Mouse (Mus musculus): ENCODE results near the gene Zdhhc14. TPM values are rescaled to one million over a fixed set of nuclear protein-coding genes. Genes with fewer than 3 reads are reported as not detected.
A peak's percentile ranks its signal among the peaks of the same experiment; 100 is the strongest.

Gene Zdhhc14
- total RNA-seq, 1 experiment from 2014 or later = 3.9 TPM

DNA sequence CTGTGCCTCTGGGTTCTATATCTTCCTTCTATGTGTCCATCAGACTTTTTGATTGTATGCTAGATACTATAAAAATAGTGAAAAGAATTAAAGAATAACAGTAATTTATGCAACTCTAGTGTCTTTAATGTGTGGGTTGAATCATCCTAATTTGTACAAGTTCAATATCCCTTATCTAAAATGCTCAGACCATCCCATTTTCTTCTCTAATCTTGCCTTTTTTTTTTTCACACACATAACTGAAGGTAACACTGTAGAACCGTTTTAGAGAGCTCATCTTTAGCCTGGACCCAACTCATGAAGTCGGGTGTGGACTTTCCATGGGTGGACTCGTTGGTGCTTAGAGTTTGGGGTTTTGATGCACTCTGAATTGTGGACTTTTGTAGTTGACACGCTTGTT lies 12.6 kb downstream of the Zdhhc14 start:
- DNase-seq = no peak

DNA sequence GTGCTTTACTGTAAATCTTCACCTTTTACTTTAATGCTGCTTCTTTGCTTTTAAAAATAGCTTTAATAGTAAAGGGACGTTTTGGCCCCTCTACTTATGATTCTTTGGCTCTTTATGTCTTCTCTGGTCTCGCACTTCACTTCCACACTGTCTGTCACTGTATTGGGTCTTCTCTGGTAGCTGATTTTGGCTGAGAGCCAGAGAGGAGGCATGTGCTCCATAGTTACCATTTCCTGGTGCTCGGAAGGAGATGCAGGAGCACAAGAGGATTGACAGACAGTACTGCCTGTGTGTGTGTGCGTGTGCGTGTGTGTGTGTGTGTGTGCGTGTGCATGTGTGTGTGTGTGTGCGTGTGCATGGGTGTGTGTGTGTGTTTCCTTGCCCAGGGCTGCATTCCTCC lies 14.2 kb downstream of the Zdhhc14 start:
- no peak for DNase-seq

DNA sequence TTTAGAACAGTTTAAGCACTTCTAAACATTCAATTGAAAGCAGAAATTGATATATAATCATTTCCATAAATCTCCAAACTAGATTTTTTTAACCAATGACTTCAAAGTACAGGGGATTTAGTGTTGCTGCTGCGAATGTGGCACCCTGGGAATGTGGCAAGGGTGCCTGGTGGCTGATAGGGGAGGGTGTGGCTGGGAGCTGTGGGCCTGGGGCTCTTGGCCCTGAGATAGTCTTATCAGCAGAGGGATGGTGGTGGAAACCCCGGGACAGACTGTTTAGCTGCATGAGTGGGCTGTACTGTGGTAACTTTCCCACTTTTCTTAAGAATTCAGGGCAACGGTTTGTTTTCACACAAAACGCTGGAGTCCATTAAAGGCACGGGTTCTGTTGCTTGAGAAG lies 14.6 kb downstream of the Zdhhc14 start:
- no peak for DNase-seq

DNA sequence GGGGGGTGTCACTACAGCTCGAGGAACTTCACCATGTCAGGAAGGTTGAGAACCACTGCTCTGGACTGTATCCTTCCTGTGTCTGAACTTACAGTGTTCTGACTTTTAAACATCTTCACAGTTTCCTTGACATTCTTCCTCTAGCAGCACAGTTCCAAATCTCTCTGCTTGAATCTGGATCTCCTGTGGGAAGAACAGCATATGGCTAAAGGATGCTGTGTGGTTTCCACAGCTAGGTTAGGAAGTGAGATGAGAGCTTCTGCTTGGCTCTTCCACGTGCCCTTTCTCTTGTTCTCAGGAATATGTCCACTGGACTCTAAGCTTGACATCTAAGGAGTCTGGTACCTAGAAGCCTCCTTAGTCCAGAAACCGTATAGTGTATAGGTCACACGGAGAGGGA lies 15.7 kb downstream of the Zdhhc14 start:
- DNase-seq = no peak

DNA sequence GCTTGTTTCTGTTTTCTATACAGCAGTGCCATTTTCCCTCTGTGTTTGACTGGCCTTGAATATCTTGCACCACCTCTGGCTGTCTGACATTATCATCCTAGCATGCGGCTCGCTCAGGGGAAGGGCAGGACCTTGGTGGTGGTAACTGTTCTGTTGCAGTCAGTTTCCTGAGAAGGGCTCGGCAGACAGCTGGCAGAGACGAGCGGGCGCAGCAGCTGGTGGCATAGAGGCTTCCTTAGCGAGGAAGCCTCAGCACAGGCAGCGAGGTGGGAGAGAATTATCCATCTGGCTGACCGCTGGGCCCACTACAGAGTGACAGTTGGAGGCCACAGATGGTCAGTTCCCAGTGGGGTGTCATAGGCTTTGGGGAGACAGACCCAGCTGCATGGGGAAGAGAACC lies 18.2 kb downstream of the Zdhhc14 start:
- peak; percentile 19 for DNase-seq

DNA sequence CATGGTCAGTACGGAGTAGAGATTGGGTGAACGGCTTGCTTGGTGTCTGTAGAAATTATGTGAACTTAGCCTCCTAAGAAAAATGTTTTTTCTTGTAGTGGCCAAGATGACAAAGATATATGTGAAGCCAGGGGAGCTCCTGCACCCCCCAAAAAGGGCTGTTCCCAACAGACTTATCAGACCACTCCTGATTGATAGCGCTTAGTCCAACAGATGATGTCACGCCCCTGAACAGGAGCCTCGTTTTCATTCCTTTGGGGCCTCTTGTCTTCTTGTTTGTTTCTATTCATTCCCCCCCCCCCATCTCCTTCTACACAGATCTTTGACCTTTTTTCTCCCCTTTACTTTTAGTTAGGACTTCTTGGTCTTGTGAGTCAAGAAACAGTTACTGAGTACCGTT lies 19.4 kb downstream of the Zdhhc14 start:
- DNase-seq = no peak

DNA sequence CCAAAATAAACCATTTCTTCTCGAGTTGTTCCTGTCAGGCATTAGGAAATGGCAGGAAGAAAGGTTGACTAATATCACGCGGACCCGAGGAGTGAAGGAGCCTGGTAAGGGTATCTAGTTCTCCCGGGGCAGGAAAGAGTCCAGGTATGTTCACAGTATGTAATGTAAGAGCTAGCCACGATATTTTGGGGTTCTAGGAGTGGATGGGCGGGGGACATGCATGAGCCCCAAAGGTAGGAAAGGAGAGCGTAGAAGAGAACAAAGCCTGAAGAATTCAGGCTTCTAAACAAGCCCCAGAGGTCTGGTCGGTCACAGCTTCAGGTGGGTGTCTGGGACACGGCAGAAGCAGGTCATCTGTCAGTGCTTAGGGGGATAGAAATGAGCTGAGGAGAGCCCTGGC lies 27.1 kb downstream of the Zdhhc14 start:
- no peak for DNase-seq

DNA sequence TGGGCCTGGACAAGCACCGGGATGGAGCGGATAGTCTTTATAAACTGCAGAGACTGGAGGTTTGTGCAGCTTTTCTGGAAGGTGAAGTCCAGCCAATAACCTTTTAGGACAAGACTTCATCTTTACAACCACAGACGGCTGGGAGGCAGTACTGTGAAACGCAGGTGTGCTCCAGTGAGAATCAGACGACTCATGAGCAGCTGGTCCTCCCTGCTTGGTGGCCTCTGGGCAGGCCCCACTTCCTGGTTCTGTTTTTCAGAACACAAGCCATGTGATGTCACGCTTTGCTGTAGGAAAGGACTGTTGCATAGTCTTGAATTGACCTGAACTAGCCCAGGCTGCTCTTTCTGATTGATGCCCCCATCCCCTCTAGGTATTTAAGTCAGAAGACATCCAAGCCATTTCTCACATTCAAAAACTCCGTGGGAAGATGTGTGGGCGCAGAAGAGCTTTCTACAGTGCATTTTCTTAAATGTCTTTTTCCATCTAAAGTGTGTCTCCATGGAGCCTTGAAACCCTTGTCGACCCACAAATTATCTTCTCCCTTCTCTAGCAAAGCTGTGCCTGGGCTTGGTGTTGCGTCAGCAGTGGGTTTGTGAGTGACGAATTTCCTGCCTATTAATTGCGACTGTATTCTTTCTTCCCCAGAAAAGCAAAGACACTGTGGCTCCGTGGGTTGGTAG lies 27.7 kb downstream of the Zdhhc14 start:
- DNase-seq = no peak

DNA sequence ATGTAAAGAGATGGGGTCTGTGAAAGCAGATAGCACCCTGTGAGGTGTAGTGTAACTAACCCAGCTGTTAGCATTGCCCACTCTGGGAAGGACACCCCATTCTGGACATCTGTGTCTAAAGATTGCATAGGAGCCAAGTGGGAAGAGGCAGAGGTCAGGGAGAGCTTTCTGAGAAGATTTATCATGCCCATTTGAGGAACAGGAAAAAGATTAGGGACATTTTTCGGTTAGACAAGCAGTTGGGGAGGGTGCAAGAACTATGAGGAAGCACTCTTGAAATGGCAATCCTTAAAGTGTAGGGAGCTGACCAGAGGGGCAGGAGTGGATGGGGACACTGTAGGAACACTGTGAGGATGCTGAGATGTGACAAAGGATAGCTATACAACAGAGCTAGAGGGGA lies 29.2 kb downstream of the Zdhhc14 start:
- no peak for DNase-seq

DNA sequence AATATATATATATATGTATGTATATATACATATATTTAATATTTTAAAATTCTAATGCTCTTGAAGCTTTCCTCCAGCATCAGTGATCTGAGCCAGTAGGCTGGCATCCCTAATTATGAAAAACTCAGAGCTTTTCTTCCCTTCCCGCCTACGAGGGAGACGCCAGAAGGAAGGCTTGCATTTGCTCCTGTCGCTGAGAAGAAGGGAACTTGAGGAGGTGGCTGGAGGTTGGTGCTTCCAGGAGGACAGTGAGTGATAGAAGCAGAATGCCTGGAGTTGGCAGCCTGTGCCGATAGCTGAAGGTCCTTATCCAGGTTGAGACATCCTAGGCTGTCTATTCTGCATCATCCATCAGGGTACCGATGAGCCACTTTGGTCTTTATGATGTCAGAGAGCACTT lies 37.2 kb downstream of the Zdhhc14 start:
- no peak for DNase-seq

DNA sequence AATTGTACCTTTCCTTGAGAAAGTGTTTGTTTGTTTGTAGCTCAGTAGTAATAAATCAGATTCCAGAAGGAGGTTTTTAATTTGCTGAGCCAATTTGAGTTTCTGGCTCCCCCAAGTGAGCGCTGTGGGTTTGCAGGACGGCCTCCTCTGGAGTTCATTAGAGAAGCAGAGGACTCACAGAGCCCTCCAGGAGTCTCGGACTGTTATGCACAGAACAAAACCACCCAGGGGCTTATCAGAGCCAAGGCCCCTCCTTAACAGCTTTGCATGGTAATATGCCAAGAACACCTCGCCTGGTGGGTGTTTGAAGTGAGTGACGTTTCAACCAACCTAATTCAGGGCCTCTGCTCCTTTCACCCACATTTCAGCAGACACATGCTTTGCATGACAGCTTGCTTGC lies 40.5 kb downstream of the Zdhhc14 start:
- no peak for DNase-seq

DNA sequence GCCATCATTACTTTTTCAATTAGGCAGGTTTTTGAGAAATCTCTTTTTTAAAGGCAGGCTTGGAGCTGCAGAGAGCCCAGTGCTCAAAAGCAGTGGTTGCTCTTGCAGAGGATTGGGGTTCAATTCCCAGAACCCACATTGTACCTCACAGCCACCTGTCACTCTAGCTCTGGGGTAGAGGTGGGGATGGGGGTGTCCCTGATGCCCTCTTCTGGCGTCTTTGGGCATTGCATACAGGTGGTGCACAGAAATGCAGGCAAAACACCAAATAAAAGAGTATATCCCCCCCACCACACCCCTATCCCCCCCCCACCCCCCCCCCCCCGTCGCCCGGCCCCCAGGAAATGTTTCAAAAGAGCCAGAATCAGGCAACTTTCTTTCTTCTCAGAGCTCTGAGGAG lies 43.0 kb downstream of the Zdhhc14 start:
- DNase-seq = no peak

DNA sequence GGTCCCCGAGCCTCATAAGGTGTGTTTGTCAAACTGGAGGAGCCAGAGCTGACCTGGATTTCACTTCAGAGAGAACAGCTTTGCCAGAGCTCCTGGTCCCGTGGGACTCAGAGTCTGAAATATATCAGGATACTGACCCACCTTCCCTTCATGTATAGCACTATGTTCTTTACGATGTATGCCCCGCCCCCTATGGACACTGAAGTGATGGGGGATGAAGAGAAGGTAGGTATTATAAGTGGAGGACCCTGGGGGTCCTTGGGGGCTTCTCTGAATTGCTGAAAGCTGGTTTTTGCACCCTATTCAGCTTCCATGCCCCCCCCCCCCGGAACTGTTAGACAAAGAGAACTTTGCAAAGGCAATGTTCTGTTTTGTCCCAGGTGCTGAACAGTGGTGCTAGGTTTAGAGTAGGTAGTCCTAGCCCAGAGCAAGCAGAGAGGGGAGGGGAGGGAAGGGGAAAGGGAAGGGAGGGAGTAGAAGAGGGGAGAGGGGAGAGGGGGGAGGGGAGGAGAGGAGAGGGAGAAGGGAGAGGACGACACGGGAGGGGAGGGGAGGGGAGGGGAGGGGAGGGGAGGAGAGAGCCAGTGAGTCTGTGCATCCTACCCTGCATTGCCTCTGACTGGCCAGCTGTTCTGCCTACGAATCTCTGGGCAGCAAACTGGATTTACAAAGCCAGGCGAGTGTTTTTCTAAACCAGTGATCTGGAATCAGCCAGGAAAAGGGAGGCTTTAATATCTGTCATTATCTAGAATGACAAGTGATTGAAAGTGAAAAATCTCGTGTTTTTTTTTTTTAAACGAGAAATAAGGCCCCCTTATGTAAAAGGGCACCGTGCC lies 44.1 kb downstream of the Zdhhc14 start:
- no peak for DNase-seq

DNA sequence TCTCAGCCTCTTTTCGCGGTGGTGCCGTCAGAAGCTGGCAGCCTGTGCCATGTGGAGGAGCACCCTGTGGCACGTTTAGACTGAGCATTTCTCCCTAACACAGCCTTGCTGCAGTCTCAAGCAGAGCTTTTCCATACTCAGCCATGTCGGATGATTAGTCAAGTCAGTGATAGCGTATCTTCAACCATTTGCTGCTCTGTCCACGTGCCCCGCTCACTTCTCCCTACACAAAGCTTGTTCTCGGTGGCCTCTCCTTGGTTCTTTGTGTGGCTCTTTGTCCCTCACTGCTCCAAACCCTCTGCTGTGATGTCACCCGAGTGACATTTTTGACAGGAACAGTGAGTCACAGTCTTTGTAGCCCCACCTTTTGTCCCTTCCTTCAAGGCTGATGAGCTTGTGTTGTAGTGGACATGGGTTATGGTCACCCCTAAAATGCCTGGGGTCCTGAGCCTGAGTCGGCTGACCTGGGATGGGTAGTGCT lies 44.8 kb downstream of the Zdhhc14 start:
- DNase-seq = no peak

DNA sequence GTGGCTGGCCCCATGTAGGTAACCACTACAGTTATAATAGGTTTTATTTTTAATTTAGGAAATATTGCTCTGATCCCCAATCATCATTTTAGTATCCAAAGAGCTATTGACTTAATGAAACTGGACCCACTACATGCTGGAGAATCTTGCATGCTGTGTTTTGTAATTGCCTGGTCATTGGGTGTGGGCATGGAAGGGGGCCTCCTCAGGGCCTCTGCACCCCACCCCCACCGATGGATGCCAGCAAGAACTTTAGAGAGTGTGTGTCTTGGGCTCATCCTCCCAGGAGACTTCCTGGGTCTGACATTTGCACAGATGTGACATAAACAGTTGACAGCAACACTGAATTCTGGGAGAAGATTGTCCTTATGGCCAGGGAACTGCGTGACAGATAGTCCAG lies 49.8 kb downstream of the Zdhhc14 start:
- DNase-seq = no peak

DNA sequence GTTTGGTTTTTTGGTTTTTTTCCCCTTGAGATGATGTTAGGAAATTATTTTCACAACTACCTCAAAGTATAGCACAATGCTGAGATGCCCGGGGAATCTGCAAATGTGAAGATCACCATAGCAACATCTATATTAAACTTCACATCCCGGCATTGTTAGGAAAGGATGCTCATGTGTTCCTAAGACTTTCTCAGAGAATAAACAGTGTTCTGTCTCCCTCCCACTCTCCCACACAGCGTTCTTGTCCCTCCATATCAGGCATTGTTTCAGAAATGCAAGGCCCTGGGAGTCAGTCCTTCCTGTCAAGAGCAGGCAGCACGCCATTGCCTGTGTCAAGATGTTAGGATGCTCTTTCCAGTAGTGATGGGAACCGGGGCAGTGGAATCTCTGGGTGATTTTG lies 51.7 kb downstream of the Zdhhc14 start:
- DNase-seq = no peak

DNA sequence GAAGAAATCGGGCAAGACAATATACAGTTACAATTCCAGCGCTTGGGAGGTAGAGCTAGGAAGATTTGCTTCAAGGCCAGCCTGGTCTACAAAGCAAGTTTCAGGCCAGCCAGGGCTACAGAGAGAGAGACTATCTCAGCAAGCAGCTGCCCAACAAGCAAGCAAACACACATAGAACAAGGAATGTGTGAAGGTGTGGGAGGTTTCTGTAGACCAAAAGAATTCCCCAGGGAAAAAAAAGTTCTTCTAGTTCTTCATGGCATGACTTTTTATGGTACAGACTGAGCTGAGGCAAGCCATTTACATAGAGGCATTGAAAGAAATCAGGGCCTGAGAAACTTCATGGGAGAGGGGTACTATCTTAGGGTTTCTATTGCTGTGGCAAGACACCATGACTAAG lies 52.7 kb downstream of the Zdhhc14 start:
- DNase-seq = no peak

DNA sequence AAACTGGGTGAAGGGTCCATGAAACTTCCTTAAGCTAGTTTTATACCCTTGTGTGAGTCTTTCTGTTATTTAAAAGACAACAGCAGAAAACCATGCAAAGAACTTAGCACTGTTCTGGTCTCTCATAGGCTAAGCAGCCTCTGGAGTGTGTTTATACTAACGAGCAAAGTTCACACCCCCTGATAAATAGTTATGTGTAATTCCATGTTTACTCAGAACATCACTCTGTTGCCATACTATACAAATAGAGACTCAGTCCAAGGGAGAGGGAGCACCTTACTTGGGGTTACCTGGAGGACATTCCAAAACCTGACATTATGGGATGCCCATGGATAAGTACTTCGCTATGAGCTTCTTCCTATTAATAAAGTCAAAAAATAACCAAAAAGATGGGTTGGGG lies 56.2 kb downstream of the Zdhhc14 start:
- no peak for DNase-seq

DNA sequence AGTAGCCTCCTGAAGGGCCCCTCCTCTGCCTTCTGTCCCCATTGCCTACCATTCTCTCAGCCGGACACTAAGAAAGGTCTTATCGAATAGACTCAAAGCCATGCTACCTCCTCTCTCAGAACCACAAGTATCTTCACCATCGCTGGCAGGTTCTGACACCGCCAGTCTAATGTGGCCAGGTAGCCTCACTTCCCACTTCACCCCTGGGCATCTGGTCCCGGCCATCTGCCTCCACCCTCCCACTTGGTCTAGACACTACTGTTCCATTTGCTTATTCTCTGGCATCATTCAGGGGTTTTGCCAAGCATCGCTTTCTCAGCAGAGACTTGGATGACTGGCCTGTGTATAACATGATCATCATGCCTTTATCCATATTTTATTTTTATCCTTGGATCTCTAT lies 57.1 kb downstream of the Zdhhc14 start:
- DNase-seq = no peak

DNA sequence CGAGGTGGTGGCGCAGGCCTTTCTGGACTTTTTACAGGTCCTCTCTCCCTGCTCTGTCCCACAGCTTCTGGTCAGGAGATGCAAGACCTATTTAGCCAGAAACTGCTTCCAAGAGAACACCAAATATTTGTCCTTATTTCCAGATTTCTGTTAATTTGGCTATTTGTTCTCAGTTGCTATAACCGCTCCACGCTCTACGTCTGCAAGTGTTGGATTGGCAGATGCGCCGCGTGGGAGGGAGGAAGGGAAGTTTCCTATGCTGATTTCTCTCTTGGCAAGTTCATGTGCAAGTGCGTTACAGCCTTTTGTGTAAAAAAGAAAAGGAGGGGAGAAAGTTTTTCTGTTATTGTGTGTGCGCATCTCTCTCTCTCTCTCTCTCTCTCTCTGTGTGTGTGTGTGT lies 58.1 kb downstream of the Zdhhc14 start:
- no peak for DNase-seq

DNA sequence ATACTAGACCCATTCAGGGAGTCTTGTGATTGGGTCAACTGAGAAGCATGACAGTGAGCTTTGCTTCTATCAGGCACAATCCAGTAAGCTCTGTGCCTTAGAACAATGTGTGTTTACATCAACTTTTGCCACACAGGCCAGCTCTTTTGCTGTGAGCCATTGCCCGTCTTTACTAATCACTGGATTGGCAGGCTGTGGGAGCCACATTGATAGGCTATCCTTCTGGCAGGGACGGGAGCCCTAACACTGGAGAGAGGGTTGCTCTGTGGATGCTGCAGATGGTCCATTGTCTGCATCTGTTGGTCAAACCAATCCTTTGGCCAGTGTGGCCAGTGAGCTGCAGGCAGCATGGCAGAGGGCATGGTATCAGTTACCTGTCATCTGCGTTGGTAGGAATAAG lies 58.8 kb downstream of the Zdhhc14 start:
- no peak for DNase-seq

DNA sequence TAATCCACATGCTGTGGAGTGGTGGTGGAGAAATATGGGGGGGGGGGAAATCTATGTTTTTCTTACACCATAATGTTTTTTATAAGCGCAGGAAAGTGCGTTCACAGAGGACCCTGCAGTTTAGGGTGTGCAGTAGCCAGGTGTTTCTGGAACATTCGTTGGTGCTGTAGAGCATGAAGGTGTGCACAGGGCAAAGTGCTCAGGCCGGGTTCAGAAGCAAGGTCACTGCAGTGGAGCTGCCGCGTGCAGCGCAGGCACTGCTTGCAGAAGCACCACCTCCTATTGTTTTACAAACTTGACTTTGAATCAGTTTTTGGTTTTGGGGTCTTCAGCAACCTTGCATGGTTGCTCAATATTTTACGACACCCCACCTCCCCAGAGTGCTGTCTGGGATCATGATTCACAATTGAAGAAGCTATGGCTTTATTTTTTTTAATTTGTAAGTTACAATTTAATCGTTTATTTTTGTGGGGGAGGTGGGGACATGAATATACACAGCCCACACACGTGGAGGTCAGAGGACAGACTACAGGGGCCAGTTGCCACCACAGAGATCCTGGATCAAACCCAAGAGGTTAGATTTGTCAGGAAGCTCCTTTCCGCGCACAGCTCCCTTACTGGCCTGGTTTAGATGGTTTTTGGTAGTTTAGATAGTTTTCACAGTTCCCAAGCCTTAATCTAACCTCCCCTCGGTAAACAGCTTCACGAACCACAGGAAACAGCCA lies 59.8 kb downstream of the Zdhhc14 start:
- DNase-seq = no peak

DNA sequence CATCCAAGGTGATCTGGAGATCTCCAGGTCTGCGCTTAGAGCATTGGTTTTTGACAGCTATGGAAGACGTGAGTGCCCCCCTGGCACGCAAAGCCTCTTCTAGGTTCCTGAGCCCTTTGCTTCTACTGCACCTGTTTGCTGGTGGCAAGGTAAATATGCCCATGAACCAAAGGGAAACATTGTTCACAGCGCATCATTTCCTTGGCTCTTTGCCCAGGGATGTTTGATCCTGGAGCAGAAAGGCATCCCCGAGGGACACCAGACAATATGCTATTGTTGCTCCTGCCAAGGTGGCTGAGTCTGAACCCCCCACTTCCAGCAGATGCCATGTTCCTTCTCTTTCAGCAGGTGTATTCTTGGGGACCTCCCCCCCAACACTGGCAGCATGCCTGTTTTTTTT lies 61.2 kb downstream of the Zdhhc14 start:
- DNase-seq = no peak
